Mouse (Mus musculus) retina, embryonic 14.5 days (tissue): ENCODE results near the gene Dock7.

Experiments
- DNase-seq: peaks from one replicate; pipeline ENCODE4 v3.0.0-alpha.2; 2015; ENCODE audit warnings: low spot score

The Dock7 gene

DNA sequence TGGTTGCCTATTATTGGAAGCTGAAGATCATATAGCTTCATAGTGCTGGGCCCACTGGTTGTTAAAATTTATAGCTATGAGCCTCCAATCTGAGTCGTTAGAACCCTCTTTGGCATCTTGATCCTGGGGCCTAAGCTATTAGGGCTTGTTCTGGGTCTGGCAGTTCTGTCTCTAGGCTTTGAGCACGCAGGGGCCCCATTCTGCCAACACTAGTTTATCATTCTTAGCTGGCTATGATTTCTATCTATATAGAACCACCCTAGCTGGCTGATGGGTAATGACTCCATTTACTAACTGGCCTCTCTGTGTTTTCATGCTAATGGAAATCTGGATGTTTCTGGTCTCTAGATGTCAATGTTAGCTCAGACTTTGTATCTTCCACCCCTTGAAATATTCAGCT is 203.0 kb downstream of the Dock7 start:
- DNase-seq: no peak

- no peak for DNase-seq
Observed at GRCm38 (mm10) chr4:98910246-98910645, 210.5 kb downstream of the Dock7 start.

DNA sequence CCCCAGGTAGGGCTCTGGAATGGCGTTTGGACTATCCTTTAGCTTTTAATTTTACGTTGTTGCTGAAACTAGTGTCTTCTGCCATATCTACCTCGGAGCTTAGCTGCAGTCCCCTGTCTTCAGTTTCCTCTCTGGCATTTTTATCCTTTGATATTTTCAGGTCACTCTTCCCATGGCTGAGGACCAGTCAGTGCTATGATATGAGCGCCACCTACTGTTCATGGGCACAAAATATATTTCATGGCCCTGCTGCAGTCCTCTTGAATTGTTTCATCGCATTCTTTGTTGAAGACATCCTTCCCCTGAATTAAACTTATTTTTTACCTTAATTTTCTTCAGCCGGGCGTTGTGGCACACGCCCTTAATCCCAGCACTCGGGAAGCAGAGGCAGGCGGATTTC is 233.6 kb downstream of the Dock7 start:
- peak; percentile 87 for DNase-seq
